Mouse (Mus musculus): ENCODE results near the gene Aak1. TPM values are rescaled to one million over a fixed set of nuclear protein-coding genes. Genes with fewer than 3 reads are reported as not detected.

Gene Aak1
- 60.1 TPM for polyA plus RNA-seq (2021)

- DNase-seq (ENCODE audit: low read depth, low spot score), result peak; percentile 59
- ChIA-PET POLR2A (interaction anchor here (1.1 kb wide), 1 partner anchor 30 kb away, joined by 4 read pairs; no protein-coding TSS in a partner anchor), CTCF (no interaction called here)
- TF ChIP-seq CTCF (IDR thresholded peaks at IDR 0.05), result no peak
- H3K27me3 ChIP-seq, result no peaks in the 10 kb centered on the region
- peak; percentile 76 for ATAC-seq
- in situ Hi-C loops (cut with MboI; ENCODE audit: low pct_unique_long_range_greater_than_20kb), result no loop called here
These were observed at the start of gene Aak1 for GRCm38 (mm10) chr6:86848915-86849644. Gene Aak1 (plus strand): TSS chr6:86849517.

- DNase-seq (ENCODE audit: low read depth, low spot score) (no peak), ATAC-seq (no peak)
- TF ChIP-seq CTCF (IDR thresholded peaks at IDR 0.05), result no peak
- ChIA-PET POLR2A (no interaction called here), CTCF (no interaction called here)
- H3K27me3 ChIP-seq, result no peaks in the 10 kb centered on the region
- in situ Hi-C loops (cut with MboI; ENCODE audit: low pct_unique_long_range_greater_than_20kb), result loop anchor here (10.0 kb wide), 1 partner anchor 256 kb away; no protein-coding TSS in a partner anchor
These were observed 48.9 kb upstream of the Aak1 start for GRCm38 (mm10) chr6:86800467-86800866.

DNA sequence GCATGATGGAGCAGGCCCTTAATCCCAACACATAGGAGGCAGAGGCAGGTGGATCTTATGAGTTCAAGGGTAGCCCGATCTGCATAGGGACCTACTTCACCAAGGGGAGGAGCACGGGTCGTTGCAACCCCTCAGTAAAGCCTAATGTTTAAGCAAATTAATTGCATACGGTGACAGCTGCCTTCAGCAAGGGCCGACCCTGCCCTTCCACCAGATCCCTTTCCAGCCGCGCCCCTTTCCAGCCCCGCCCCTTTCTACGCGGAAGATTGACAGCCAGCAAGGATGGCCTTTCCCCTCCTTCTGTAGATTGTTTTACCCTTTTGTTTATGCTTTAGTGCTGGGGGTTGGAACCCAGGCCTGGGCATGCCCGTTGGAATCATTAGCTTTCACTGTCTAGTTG, 47.9 kb upstream of the Aak1 start:
- TF ChIP-seq CTCF (IDR thresholded peaks at IDR 0.05), result no peak
- in situ Hi-C loops (cut with MboI; ENCODE audit: low pct_unique_long_range_greater_than_20kb), result loop anchor here (10.0 kb wide), 1 partner anchor 257 kb away; no protein-coding TSS in a partner anchor
- no peaks in the 10 kb centered on the region for H3K27me3 ChIP-seq
- CTCF ChIA-PET, result interaction anchor here (0.9 kb wide), 1 partner anchor 61 kb away, joined by 3 read pairs; no protein-coding TSS in a partner anchor
- ATAC-seq, result no peak
- POLR2A ChIA-PET, result no interaction called here
- no peak for DNase-seq (ENCODE audit: low read depth, low spot score)

GRCm38 (mm10) chr6:86804646-86805045, 44.7 kb upstream of the Aak1 start:
- CTCF ChIA-PET, result interaction anchor here (0.9 to 1.9 kb wide), 8 partner anchors 18 to 78 kb away, joined by 3 to 6 read pairs (median 4); no protein-coding TSS in a partner anchor
- POLR2A ChIA-PET, result interaction anchor here (0.6 to 1.2 kb wide), 2 partner anchors 11 to 39 kb away, joined by 4 read pairs; partner anchors contain the start of gene Anxa4
- no peaks in the 10 kb centered on the region for H3K27me3 ChIP-seq
- in situ Hi-C loops (cut with MboI; ENCODE audit: low pct_unique_long_range_greater_than_20kb), result loop anchor here (10.0 kb wide), 1 partner anchor 260 kb away; no protein-coding TSS in a partner anchor
- ATAC-seq (no peak), DNase-seq (ENCODE audit: low read depth, low spot score) (no peak)
- no peak for TF ChIP-seq CTCF (IDR thresholded peaks at IDR 0.05)

GRCm38 (mm10) chr6:86806455-86807086, 42.7 kb upstream of the Aak1 start:
- DNase-seq (ENCODE audit: low read depth, low spot score) (no peak), ATAC-seq (no peak)
- in situ Hi-C loops (cut with MboI; ENCODE audit: low pct_unique_long_range_greater_than_20kb), result loop anchor here (10.0 kb wide), 1 partner anchor 262 kb away; no protein-coding TSS in a partner anchor
- H3K27me3 ChIP-seq, result no peaks in the 10 kb centered on the region
- peak; percentile 98 for TF ChIP-seq CTCF (IDR thresholded peaks at IDR 0.05)
- CTCF ChIA-PET, result interaction anchor here (0.6 to 2.8 kb wide), 26 partner anchors 9 to 145 kb away, joined by 3 to 19 read pairs (median 4); partner anchors contain the start of gene Gmcl1
- POLR2A ChIA-PET, result interaction anchor here (0.6 kb wide), 1 partner anchor 16 kb away, joined by 5 read pairs; no protein-coding TSS in a partner anchor

DNA sequence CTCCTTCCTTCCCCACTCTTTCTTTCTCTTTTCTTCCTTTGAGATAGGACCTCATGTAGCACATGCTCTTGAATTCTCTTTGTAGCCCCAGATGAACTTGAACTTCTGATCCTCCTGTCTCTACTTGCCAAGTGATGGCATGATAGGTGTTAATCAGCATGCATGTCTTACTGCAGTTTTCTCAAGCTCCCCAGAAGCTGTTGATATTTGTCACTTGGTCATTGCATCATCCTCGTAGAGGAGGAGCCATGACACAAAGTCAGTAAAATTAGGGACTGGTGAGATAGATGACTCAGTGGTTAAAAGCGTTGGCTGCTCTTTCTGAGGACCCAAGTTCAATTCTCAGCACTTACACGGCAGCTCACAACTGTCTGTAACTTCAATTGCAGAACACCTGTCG, 36.4 kb upstream of the Aak1 start:
- DNase-seq (ENCODE audit: low read depth, low spot score) (no peak), ATAC-seq (no peak)
- in situ Hi-C loops (cut with MboI; ENCODE audit: low pct_unique_long_range_greater_than_20kb), result loop anchor here (5.0 kb wide), 2 partner anchors 114 to 209 kb away; no protein-coding TSS in a partner anchor
- ChIA-PET POLR2A (no interaction called here), CTCF (interaction anchor here (0.7 to 1.4 kb wide), 8 partner anchors 58 to 191 kb away, joined by 3 to 6 read pairs (median 3); no protein-coding TSS in a partner anchor)
- H3K27me3 ChIP-seq, result no peaks in the 10 kb centered on the region
- no peak for TF ChIP-seq CTCF (IDR thresholded peaks at IDR 0.05)

GRCm38 (mm10) chr6:86813341-86813740, 36.0 kb upstream of the Aak1 start:
- no peaks in the 10 kb centered on the region for H3K27me3 ChIP-seq
- in situ Hi-C loops (cut with MboI; ENCODE audit: low pct_unique_long_range_greater_than_20kb), result loop anchor here (5.0 kb wide), 2 partner anchors 114 to 209 kb away; no protein-coding TSS in a partner anchor
- peak; percentile 69 for TF ChIP-seq CTCF (IDR thresholded peaks at IDR 0.05)
- CTCF ChIA-PET, result interaction anchor here (0.6 to 1.4 kb wide), 6 partner anchors 58 to 109 kb away, joined by 3 read pairs; no protein-coding TSS in a partner anchor
- POLR2A ChIA-PET, result no interaction called here
- ATAC-seq, result no peak
- DNase-seq (ENCODE audit: low read depth, low spot score), result no peak

DNA sequence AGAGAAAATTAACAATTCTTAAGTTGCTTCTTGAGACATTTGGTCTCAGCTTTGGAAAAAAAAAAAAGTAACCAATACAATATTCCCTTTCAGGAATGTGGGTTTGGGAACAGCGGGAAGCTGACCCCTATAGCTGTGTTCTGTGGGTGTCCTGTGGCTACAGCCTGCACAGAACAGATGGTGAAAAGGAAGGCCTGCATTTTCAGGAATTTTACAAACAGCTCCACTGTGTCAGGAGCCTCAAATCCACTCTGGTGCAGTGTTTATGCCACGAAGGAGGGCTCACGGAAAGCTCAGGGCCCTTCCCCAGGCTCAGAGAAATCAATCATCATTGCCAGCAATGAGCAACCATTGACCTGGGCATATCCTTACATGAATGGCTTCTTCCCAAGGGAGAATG, 34.4 kb upstream of the Aak1 start:
- CTCF ChIA-PET, result interaction anchor here (1.0 to 2.5 kb wide), 4 partner anchors 8 to 113 kb away, joined by 3 to 13 read pairs (median 7); no protein-coding TSS in a partner anchor
- no peak for ATAC-seq
- TF ChIP-seq CTCF (IDR thresholded peaks at IDR 0.05), result no peak
- POLR2A ChIA-PET, result no interaction called here
- no peak for DNase-seq (ENCODE audit: low read depth, low spot score)
- H3K27me3 ChIP-seq, result no peaks in the 10 kb centered on the region
- in situ Hi-C loops (cut with MboI; ENCODE audit: low pct_unique_long_range_greater_than_20kb), result loop anchor here (5.0 kb wide), 2 partner anchors 112 to 207 kb away; no protein-coding TSS in a partner anchor

DNA sequence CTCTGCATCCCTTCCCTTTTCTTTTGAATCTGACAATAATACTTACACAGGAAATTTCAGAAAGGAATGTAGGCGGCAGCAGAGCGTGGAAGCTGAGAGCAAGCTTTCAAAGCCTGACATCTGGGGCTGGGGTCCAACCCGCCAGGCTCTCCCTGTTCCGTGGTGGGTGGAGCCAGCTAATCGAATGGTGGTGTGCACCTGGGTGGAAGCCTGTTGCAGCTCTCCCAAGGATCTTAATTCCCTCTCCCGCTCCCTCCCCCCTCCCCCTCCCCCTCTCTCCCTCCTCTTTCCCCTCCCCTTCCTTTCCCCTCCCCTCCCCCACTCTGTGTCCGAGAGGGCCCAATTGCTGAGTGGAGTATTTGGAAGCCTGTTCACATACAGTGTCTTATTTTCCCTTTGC, 33.9 kb upstream of the Aak1 start:
- in situ Hi-C loops (cut with MboI; ENCODE audit: low pct_unique_long_range_greater_than_20kb), result no loop called here
- POLR2A ChIA-PET, result interaction anchor here (1.2 kb wide), 1 partner anchor 44 kb away, joined by 3 read pairs; no protein-coding TSS in a partner anchor
- ATAC-seq, result no peak
- CTCF ChIA-PET, result interaction anchor here (0.9 to 2.5 kb wide), 4 partner anchors 9 to 117 kb away, joined by 3 to 13 read pairs (median 7); no protein-coding TSS in a partner anchor
- no peaks in the 10 kb centered on the region for H3K27me3 ChIP-seq
- no peak for TF ChIP-seq CTCF (IDR thresholded peaks at IDR 0.05)
- no peak for DNase-seq (ENCODE audit: low read depth, low spot score)

- in situ Hi-C loops (cut with MboI; ENCODE audit: low pct_unique_long_range_greater_than_20kb), result no loop called here
- TF ChIP-seq CTCF (IDR thresholded peaks at IDR 0.05), result peak; percentile 71
- ChIA-PET CTCF (interaction anchor here (0.9 to 2.5 kb wide), 7 partner anchors 10 to 116 kb away, joined by 3 to 13 read pairs (median 3); no protein-coding TSS in a partner anchor), POLR2A (interaction anchor here (1.2 kb wide), 1 partner anchor 42 kb away, joined by 3 read pairs; no protein-coding TSS in a partner anchor)
- ATAC-seq (peak; percentile 57), DNase-seq (ENCODE audit: low read depth, low spot score) (no peak)
- no peaks in the 10 kb centered on the region for H3K27me3 ChIP-seq
These were observed 32.7 kb upstream of the Aak1 start for GRCm38 (mm10) chr6:86816586-86816985.

All from Patski (cell line).